Mouse (Mus musculus) layer of hippocampus, adult 18-20 months (tissue): ENCODE results near the gene Kank1. TPM values are rescaled to one million over a fixed set of nuclear protein-coding genes. Genes with fewer than 3 reads are reported as not detected.
A peak's percentile ranks its signal among the peaks of the same experiment; 100 is the strongest.

ENCODE experiments used
- DNase-seq, 2 experiments: peaks; one replicate each; pipeline ENCODE4 v3.0.0; 2022; ENCODE audit warnings: low spot score in 2 of 2
- total RNA-seq, 2 experiments: library from RNA; stranded (reverse); gene quantifications; 2 replicates each; pipeline ENCODE4 v1.2.3; 2021

The Kank1 gene
- total RNA-seq, 2 experiments from 2014 or later, result 17.8 to 20.1 TPM

DNA sequence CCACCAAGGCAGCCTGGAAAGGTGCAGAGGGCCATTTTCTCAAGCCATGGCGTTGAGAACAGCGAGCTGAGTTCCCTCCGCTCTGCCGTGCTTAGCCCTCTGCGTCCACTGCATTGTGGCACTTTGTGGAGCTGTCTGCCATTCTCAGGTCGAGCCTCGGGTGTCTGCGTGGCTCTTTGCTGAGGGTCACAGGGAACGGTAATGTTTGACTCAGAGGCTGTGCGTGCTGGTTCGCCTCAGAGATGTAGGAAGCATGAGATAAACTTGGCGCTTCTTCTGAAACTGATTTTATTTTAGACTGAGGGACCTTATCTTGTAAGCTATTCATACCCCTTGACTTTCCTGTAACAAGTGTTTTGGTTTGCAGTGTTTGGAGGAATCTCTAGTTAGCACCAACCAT lies 72.0 kb downstream of the Kank1 start:
- DNase-seq, result no peak

- DNase-seq, result no peak
Observed at GRCm38 (mm10) chr19:25310989-25311388, 74.2 kb downstream of the Kank1 start.

DNA sequence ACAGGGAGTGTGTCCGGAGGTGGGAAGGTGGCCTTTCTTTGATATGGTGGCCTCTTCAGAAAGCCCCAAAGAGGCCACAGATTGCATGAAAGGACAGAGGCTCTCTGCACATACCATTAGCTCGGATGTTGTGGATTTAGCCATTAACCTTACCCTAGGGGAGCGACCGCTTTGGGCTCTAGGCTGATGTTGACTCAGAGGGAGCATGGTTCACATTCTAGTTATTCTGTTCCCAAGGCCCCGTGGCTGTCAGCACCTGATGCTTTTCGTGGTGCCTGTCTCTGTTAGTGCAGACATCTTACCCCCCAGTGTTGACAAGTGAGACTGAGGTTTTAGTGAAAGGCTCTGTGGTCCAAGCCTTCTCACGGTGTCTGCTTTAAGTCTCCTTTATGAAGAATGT lies 74.9 kb downstream of the Kank1 start:
- DNase-seq, result no peak

DNA sequence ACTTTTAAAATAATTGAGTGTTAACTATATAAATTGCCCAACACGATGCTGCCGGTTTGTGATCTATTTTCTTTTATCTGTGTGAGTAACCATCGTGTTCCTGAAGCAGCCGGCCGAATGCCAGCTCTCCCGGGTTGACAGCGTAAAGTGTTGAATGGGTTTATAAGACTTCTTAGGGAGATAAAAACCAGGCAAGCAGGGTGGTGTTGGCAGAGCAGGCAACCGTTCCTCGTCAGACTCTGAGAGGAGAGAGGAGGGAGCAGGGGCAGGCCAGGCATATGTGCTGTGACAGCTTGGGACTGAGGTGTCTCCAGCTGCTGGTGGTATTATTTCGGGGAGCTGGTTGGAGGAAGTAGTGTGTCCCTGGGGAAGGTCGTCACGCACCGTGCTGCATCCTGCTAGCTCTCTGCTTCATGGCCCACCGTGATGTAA lies 78.7 kb downstream of the Kank1 start:
- peak in 1 of 2 experiments; percentile 23 for DNase-seq

GRCm38 (mm10) chr19:25315993-25316392 lies 79.2 kb downstream of the Kank1 start:
- DNase-seq, result no peak

- no peak for DNase-seq
Observed at GRCm38 (mm10) chr19:25324265-25324664, 87.5 kb downstream of the Kank1 start.

DNA sequence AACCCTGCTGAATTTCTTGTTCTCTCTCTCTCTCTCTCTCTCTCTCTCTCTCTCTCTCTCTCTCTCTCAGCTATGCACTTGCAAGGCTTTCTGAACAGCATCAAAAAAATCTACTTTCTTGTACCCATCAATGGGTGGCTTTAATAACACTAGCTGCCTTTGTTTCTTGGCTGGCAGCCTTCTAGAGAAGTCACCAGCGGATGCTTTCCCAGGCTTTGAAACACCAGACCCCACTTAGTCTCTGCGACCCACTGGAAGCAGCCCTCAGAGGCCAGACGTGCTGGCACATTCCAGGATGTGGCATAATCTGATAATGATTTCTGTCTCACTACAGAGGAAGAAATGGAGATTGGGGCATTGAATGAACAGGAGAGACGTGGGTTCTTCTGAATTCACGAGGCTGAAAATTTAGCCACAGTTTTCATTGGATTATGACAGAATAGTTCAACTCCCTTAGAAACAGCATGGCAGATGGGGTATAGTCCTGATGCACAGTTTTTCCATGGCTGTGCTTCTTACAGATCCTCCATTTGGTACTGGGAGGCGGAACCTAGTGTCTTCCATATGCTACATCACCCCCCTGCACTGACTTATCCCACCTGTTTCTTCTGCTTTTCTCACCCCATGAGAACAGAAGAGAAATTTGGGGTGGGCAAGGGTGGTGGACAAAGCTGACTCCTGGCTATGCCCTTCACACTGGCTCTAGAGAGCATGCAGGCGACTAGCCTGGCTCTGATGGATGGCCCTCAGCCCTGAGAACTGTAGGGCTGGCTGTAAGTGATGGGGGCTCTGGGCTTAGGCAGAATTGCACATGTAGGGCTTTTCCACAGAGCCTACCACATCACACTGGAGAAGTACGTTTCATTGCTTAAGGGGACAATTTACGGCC lies 88.6 kb downstream of the Kank1 start:
- DNase-seq, result no peak

DNA sequence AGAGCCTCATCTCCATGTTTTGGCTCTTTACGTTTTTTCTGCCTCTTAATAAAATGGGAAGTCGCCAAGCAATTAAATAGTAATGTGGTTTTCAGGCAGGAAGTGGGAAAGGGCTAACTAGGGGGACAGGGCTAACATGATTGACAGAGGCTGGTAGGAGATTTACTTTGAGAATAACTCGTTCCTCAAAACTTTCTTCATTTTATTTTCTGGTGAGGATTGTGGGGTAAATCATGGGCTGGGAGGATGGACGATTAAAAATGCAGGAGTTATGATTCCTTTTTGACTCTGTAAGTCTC lies 89.2 kb downstream of the Kank1 start:
- no peak for DNase-seq

DNA sequence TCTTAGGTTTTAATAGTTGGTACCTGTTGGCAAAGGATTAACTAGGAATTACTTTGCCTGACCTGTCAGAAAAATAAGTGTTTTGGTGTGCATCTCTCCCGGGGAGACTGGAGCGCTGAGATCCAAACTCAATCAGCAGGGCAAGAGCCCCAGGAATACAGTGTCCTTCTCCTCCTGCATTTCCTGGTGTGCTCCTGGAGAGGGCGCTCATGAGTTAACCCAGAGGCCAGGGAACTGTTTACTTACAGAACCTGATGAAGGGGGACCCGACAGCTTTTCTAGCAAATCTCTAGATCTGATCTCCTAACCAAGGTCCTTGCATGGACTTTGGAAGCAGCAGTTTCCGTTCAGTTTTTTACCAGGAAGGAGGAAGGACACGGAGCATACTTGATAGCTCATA lies 90.9 kb downstream of the Kank1 start:
- no peak for DNase-seq

DNA sequence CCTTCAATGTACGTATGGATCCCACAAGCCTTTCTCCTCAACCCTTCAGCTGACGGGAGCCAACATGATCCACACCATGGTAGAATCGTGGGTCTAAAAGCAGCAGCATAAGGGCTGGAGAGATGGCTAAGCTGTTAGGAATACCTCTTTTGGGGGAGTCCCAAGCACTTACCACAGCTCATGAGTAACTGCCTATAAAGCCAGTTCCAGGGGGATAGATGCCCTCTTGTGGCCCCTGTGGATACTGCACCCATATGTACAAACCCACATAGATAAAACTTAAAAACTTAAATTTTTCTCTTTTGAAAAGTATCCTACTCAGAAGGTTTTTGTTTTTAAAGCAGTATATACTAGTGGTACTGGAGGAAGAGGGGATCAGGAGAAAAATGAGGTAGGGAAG lies 97.6 kb downstream of the Kank1 start:
- DNase-seq, result peak in 1 of 2 experiments; percentile 73

GRCm38 (mm10) chr19:25336731-25337130 lies 100.0 kb downstream of the Kank1 start:
- no peak for DNase-seq

DNA sequence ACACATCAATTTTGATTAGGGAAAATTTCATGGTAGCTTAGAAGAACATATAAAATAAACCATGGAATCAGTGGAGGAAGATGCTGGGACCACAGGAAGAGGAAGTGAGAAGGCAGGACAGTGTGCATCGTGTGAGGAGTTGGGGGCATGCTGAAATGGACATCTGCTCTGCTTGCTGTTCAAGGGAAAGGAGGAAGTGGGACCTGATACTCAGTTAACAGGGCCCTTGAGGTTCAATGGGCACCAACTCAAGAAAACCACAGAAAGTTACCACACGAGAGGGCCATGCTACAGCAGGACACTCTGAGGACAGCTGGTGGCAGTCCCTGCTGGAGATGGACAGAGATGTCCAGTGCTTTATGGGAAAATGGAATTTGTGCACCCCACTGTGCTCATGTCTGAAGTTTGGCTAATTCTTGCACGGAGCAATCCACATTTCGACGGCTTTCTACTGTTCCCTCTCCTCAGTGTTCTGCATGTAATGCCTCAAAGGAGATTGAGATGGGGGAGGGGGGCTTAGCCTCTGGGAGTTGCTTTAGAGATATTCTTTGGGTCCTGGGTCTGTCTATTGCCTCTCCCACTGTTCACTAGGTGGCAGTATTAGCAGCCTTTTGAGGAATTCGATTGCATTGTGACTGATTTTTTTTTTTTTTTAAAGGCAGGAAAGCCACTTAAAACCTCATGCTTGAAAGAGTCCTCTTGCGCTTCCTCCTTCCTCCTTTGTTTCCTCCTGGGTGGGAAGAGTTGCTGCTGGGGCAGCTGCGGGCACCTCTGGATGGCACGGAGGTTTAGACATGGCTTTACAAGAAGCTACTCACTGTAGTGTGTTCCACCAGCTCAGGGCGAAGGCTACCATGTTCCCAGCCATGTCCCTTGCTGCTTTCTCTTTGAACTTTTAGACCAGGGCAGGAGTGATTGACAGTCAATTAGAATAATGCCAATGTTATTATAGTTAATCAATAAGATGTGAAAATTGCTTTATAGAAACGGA lies 104.2 kb downstream of the Kank1 start:
- DNase-seq, result peak in 1 of 2 experiments; percentile 62

DNA sequence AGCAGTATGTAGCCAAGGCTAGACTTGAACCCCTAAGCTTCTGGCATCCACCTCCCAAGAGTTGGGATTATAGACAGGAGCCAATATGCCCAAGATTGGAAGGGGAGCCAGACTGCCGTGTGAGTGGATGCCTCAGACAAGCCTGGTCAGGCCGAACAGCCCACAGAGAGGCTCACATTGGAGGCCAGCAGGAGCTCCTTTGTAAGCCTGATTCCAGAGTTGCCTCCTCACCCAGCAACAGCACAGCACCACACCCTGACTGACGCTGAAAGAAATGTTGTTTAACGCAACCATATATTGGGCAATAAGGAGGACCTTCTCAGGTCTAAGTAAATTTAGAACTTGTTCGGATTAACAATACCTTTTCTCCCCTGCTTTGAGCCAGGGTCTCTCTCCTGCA lies 105.3 kb downstream of the Kank1 start:
- DNase-seq, result no peak

GRCm38 (mm10) chr19:25343657-25344322 lies 107.0 kb downstream of the Kank1 start:
- no peak for DNase-seq

DNA sequence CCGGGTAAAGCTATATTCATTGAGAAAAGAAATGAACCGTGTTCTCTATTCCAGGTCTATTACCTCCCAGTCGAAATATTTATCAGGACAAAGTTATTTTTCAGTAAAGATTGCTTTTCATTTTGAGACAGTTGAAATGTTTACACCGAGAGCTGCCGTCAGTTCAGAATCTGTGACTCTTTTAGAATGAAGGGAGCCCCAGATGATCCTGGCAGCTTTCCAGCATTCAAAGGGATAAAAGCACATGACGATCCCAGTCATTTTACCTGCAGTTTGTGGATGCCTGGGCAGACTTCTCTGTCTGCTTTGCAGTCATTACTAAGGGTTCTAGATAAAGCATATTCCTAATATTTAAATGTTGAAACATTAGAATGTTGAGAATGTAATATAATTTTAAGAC lies 107.6 kb downstream of the Kank1 start:
- no peak for DNase-seq

DNA sequence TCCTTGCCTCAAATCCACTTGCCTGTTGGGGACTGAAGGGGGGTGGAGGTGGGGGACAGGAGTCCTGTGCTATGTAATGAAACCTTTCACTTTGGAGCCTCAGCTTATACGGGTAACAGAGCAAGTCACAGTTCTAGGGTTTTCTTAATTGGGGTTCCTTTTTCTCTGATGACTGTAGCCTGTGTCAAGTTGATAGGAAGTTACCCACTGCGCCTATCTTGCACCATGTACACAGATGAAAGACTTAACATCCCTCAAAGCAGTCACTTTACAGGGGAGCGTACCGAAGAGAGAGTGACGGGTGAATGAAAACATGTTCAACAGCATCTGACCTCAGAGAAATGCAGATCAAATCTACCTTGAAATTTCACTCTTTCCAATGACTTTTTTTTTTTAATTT lies 109.2 kb downstream of the Kank1 start:
- DNase-seq, result no peak

DNA sequence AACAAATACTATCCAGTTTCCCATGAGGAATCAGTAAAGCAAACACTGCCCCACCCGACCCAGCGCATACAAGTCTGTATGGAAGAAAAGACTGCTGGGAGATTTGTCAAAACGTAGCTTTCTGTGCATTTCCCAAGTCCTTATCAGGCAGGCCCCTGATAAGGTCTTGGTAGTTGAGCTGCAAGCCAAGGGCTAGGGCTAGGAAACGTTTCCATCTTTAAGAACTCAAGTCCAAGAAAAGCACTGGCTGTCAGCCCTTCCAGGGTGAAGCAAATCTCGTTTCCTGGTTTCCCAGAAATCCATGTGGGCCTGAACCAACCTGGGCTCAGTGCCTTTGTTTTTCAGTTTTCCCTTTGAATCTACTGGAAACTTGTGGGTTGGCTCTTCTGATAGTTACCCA lies 110.7 kb downstream of the Kank1 start:
- DNase-seq, result no peak

- peak in 1 of 2 experiments; percentile 46 for DNase-seq
Observed at GRCm38 (mm10) chr19:25351257-25351955, 114.6 kb downstream of the Kank1 start.

- DNase-seq, result no peak
Observed at GRCm38 (mm10) chr19:25357094-25357493, 120.3 kb downstream of the Kank1 start.

DNA sequence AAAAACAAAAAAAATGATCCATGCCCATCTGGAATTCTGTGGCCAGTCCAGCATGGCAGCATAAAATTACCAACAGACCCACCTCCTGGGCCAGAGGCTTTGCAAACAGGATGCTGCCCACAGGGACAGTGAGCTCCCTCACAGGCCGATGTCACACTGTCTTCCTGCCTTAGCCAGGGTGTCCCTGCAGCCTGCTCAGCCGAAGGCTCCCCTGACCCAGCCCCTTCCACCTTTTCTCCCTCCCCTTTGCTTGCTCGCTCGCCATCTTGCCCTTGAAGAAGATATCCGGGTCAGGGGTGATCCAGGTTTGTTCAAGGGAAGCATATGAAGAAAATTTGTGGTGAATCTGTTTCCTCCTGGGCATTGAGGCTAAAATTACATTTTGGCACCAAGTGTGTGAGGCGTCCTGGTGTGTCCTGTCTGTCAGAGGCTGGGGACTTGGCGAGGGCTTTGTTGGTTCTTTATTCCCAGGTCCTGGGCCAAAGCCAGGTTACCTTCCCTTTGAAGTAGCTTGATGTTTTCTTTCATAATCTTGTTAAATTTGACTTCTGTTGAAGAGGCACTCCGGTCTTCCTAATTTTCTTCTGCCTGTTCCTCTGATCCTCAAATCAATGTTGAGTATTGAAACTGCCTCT lies 121.8 kb downstream of the Kank1 start:
- no peak for DNase-seq
